Mouse (Mus musculus): ENCODE results near the gene Shroom3.

The Shroom3 gene

GRCm38 (mm10) chr5:92933599-92934217 lies 250.5 kb downstream of the Shroom3 start:
- no peak for DNase-seq (ENCODE audit: low read depth)

- no peak for DNase-seq (ENCODE audit: low read depth)
These were observed 251.2 kb downstream of the Shroom3 start for GRCm38 (mm10) chr5:92934269-92934939.

- no peak for DNase-seq (ENCODE audit: low read depth)
These were observed 252.6 kb downstream of the Shroom3 start for GRCm38 (mm10) chr5:92935883-92936282.

GRCm38 (mm10) chr5:92937701-92938100 lies 254.5 kb downstream of the Shroom3 start:
- no peak for DNase-seq (ENCODE audit: low read depth)

DNA sequence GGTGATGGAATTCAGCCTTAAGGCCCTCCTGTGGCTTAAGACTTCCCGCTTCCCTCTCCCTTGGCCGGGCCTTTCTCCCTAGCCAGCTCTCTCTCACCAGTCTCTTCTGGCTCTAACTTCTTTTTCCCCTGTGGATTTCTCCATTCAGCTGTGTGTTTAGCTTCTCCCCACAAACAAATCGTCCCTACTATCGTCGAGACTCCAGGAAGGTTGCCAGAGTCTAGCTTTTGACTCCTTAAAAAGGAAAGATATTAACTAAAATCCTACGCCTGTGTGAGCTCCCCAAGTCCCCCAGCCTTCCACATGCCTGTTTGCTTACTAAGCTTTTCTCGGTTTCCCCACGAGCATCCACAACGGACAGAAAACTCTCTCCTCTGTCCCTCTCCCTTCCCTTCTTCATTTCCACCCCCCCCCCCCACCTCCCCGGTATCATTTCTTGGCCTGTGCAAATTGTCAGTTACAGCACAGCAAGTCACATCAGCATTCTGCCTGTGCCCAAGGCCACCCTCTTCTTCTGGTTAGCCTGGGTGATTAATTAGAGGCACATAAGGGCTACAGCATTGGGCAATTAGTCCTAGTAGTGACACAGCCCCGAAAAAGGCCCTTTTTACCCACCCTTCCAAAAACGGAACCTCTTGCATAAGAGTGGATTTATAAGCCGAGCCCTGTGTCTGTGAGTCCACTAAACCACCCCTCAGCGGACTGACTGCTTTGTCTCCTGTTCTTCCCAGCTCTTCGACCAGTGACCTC lies 256.2 kb downstream of the Shroom3 start:
- no peak for DNase-seq (ENCODE audit: low read depth)

- no peak for DNase-seq (ENCODE audit: low read depth)
These were observed 258.9 kb downstream of the Shroom3 start for GRCm38 (mm10) chr5:92942166-92942565.

DNA sequence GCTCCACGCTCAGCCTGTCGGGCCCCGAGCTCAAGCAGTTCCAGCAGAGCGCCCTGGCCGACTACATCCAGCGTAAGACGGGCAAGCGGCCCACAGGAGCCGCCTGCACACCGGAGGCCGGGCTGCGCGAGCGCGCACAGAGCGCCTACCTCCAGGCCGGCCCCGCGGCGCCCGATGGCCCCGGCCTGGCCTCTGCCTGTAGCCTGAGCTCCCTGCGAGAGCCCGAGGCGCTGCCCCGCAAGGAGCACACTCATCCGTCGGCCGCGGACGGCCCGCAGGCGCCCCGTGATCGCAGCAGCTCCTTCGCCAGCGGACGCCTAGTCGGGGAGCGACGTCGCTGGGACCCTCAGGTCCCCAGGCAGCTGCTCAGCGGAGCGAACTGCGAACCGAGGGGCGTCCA lies 259.3 kb downstream of the Shroom3 start:
- DNase-seq (ENCODE audit: low read depth) = no peak

DNA sequence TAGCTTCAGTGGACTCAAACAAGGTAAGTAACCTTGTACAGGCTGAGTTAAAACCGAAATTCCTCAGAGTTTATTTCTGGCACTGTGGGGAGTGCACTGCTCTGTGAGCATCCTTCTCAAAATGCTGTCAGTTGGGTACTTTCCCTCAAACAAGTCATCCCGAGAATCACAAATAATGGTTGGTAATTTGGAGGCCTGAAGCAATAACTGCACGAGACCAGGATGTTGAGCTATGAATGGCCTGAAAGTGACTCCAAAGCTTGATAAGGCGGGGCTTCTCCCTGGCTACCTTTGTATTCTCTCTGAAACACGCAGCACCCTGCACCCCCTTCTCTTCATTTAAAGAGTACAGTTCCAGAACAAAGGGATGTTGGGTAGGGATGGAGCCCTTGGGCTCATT lies 261.6 kb downstream of the Shroom3 start:
- DNase-seq (ENCODE audit: low read depth) = no peak

DNA sequence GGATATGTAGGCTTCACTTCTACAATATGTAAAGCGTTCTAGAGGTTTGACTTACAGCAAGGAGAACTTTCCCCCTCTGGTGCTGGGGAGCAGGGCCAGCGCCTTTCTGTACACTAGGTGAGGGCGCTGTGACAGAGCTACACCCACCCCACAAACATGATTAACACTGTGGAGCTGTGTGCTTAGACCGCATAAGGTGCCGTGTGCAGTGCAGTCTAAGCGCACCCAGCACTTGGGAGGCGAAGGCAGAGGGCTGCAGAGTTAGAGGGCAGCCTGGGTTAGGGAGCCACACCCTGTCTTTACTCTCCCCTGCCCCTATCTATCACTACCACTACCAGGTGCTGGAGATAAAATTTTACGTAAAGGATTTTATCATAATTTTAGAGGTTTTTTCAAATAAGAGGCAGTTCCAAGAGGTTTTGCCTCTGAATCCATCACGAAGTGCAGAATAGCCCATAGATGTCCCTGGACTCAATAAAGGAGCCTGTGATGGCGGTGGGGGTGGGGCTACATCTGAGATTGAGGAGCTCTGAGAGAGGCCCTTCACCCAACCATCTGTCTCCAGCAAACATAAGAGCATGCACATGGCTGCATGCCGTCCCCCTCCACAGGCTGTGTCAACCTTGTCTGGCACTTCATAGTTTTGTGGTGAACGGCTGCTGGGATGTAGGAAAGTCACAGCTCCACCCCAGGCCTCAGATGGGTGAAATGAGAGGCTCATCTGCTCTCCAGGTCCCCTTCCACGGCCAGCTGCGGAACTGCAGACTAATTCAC lies 265.9 kb downstream of the Shroom3 start:
- no peak for DNase-seq (ENCODE audit: low read depth)

DNA sequence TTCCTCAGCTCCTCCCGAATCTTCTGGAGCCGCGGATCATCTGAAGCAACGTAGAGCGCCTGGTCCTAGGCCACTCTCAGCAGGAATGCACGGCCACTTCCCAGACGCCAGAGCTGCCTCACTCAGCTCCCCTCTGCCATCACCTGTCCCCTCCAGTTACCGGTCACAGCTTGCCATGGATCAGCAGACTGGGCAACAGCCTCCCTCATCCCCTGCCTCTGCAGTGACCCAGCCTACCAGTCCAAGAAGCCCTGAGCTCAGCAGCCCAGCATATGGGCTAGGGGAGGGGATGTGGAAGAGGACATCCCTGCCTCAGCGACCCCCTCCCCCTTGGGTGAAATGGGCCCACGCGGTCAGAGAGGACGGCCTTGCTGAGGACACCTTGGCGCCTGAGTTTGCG lies 267.3 kb downstream of the Shroom3 start:
- no peak for DNase-seq (ENCODE audit: low read depth)

GRCm38 (mm10) chr5:92951079-92951478 lies 267.8 kb downstream of the Shroom3 start:
- no peak for DNase-seq (ENCODE audit: low read depth)

DNA sequence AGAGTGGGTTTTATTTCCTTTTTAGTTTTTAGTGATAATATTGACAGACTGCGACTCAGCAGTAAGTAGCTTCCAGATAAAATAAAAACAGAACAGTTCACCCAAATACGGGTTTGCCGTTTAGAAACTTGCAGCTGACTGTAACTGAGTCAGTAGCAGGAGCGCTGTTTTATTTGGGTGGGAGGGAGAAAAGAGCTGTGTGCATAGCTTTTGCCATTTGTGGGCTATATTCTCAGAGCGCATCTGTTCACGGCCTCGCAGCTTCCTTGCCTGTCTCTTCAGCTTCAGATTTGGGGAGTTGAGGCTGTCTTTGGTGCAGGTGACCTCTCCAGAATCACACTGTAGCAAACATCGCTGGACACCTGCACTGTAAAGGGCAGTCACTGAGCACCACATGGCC lies 270.6 kb downstream of the Shroom3 start:
- DNase-seq (ENCODE audit: low read depth) = no peak

DNA sequence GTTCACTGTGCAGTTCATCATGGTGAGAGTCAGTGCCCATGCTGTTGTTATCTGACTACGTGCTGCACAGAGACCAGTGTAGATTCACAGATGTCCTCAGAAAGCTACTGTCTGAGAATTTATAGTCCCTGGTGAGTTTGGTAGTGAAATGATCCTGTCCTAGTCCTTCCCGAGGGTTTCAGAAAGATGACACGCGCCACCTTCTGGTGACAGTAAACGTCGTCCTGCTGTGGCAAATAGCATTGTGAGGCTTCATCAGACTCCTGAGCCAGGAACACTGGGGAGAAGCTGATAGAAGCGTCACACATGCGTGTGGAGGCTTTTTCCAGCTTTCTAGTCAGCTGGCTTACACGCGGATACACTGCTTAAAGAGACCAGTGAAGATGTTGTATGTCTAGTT lies 271.1 kb downstream of the Shroom3 start:
- peak; percentile 57 for DNase-seq (ENCODE audit: low read depth)

GRCm38 (mm10) chr5:92954827-92955475 lies 271.7 kb downstream of the Shroom3 start:
- DNase-seq (ENCODE audit: low read depth) = peak; percentile 23

GRCm38 (mm10) chr5:92959287-92959686 lies 276.1 kb downstream of the Shroom3 start:
- DNase-seq (ENCODE audit: low read depth) = no peak

GRCm38 (mm10) chr5:92959708-92960107 lies 276.5 kb downstream of the Shroom3 start:
- no peak for DNase-seq (ENCODE audit: low read depth)

- no peak for DNase-seq (ENCODE audit: low read depth)
These were observed 278.1 kb downstream of the Shroom3 start for GRCm38 (mm10) chr5:92961353-92961752.

DNA sequence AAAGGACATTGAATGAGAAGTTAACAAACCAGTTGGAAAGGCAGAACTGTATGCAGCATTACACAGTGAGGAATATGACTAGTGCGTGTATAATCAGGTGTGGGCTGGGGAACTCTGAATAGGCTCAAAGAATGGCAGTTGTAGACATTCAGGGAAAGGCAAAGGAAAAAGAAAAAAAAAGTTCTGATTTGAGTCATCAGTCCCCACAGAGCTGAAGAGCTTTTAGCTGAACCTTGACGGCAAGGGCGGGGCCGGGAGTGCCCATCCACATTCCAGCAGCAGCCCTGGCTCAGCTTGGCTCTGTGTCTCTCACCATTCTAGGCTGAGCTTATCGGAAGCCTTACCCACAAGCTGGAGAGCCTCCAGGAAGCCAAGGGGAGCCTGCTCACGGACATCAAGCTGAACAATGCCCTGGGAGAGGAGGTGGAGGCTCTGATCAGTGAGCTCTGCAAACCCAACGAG lies 278.6 kb downstream of the Shroom3 start:
- no peak for DNase-seq (ENCODE audit: low read depth)

- DNase-seq (ENCODE audit: low read depth) = no peak
These were observed 281.5 kb downstream of the Shroom3 start for GRCm38 (mm10) chr5:92964691-92965090.

- no peak for DNase-seq (ENCODE audit: low read depth)
These were observed 283.9 kb downstream of the Shroom3 start for GRCm38 (mm10) chr5:92967143-92967542.

DNA sequence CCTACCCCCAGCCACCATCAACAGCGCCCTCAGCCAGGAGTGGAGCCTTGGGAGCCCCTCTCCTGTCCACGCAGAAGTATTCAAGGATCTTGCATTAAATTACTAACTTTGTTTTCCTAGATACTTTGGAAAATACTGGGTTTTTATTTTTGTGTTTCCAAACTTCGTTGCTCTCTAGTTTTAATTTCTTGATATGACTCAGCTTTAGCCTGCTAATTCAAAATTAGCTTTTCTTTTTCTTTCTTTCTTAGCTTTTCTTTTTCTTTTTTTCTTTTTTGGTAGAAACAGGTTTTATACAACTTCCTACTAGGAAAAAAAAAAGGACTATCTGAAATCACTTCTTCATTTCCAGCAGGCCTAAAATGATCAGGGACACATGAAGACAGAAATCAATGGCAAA lies 284.7 kb downstream of the Shroom3 start:
- no peak for DNase-seq (ENCODE audit: low read depth)

- no peak for DNase-seq (ENCODE audit: low read depth)
These were observed 286.2 kb downstream of the Shroom3 start for GRCm38 (mm10) chr5:92969443-92969842.

Measured in 416B (cell line).